Mouse (Mus musculus): ENCODE measurements around the gene Rbpjl. TPM values are rescaled to one million over a fixed set of nuclear protein-coding genes. Genes with fewer than 3 reads are reported as not detected.

The Rbpjl gene
- polyA plus RNA-seq, 1 experiment from 2014 or later, result 45.2 TPM

Small RNAs within 50 kb of the gene (microRNA-seq; reads per million reads assigned to microRNA genes)
- gene Mir7678, result not detected

Other genes starting within 250 kb of the Rbpjl start
- 0.14 and 0.29 TPM in 2 replicates for gene Kcns1, start 232.0 kb upstream of the Rbpjl start, polyA plus RNA-seq (2015; fragmentation: Nextera tagmentation; extraction: Ambion mirVana)
- 11.0 and 27.7 TPM in 2 replicates for gene Wfdc5, start 220.4 kb upstream of the Rbpjl start, polyA plus RNA-seq (2015; fragmentation: Nextera tagmentation; extraction: Ambion mirVana)
- 0.31 TPM in 1 of 2 replicates, not detected in the other for gene Wfdc12, start 212.5 kb upstream of the Rbpjl start, polyA plus RNA-seq (2015; fragmentation: Nextera tagmentation; extraction: Ambion mirVana)
- gene Wfdc15a, start 203.0 kb upstream of the Rbpjl start, polyA plus RNA-seq (2015; fragmentation: Nextera tagmentation; extraction: Ambion mirVana), result not detected in 2 replicates
- 56.1 and 65.1 TPM in 2 replicates for gene Wfdc15b, start 181.5 kb upstream of the Rbpjl start, polyA plus RNA-seq (2015; fragmentation: Nextera tagmentation; extraction: Ambion mirVana)
- gene Svs2, start 164.7 kb upstream of the Rbpjl start, polyA plus RNA-seq (2015; fragmentation: Nextera tagmentation; extraction: Ambion mirVana), result not detected in 2 replicates
- gene Svs3b, start 146.5 kb upstream of the Rbpjl start, polyA plus RNA-seq (2015; fragmentation: Nextera tagmentation; extraction: Ambion mirVana), result not detected in 2 replicates
- not detected in 2 replicates for gene Svs4, start 124.7 kb upstream of the Rbpjl start, polyA plus RNA-seq (2015; fragmentation: Nextera tagmentation; extraction: Ambion mirVana)
- gene Svs3a, start 113.9 kb upstream of the Rbpjl start, polyA plus RNA-seq (2015; fragmentation: Nextera tagmentation; extraction: Ambion mirVana), result not detected in 2 replicates
- gene Svs6, start 86.4 kb upstream of the Rbpjl start, polyA plus RNA-seq (2015; fragmentation: Nextera tagmentation; extraction: Ambion mirVana), result not detected in 2 replicates
- gene Svs5, start 70.4 kb upstream of the Rbpjl start, polyA plus RNA-seq (2015; fragmentation: Nextera tagmentation; extraction: Ambion mirVana), result not detected in 2 replicates
- gene Slpi, start 14.0 kb upstream of the Rbpjl start, polyA plus RNA-seq (2015; fragmentation: Nextera tagmentation; extraction: Ambion mirVana), result 35.5 and 46.1 TPM in 2 replicates
- gene Matn4, start 2.0 kb downstream of the Rbpjl start, polyA plus RNA-seq (2015; fragmentation: Nextera tagmentation; extraction: Ambion mirVana), result 6.4 and 8.9 TPM in 2 replicates
- 150 and 173 TPM in 2 replicates for gene Sdc4, start 40.7 kb downstream of the Rbpjl start, polyA plus RNA-seq (2015; fragmentation: Nextera tagmentation; extraction: Ambion mirVana)
- gene Sys1, start 53.8 kb downstream of the Rbpjl start, polyA plus RNA-seq (2015; fragmentation: Nextera tagmentation; extraction: Ambion mirVana), result 48.1 and 49.4 TPM in 2 replicates
- gene Gm20458, start 57.8 kb downstream of the Rbpjl start, polyA plus RNA-seq (2015; fragmentation: Nextera tagmentation; extraction: Ambion mirVana), result 17.2 and 19.2 TPM in 2 replicates
- not detected in 2 replicates for gene Trp53tg5, start 70.6 kb downstream of the Rbpjl start, polyA plus RNA-seq (2015; fragmentation: Nextera tagmentation; extraction: Ambion mirVana)
- 12.1 and 21.3 TPM in 2 replicates for gene Dbndd2, start 83.0 kb downstream of the Rbpjl start, polyA plus RNA-seq (2015; fragmentation: Nextera tagmentation; extraction: Ambion mirVana)
- gene Pigt, start 94.4 kb downstream of the Rbpjl start, polyA plus RNA-seq (2015; fragmentation: Nextera tagmentation; extraction: Ambion mirVana), result 69.6 and 72.9 TPM in 2 replicates
- 155 and 197 TPM in 2 replicates for gene Wfdc2, start 159.3 kb downstream of the Rbpjl start, polyA plus RNA-seq (2015; fragmentation: Nextera tagmentation; extraction: Ambion mirVana)
- not detected in 2 replicates for gene Spint3, start 170.3 kb downstream of the Rbpjl start, polyA plus RNA-seq (2015; fragmentation: Nextera tagmentation; extraction: Ambion mirVana)
- 1.3 and 2.2 TPM in 2 replicates for gene Wfdc6a, start 182.3 kb downstream of the Rbpjl start, polyA plus RNA-seq (2015; fragmentation: Nextera tagmentation; extraction: Ambion mirVana)
- not detected in 2 replicates for gene Eppin, start 190.5 kb downstream of the Rbpjl start, polyA plus RNA-seq (2015; fragmentation: Nextera tagmentation; extraction: Ambion mirVana)
- not detected in 2 replicates for gene Wfdc6b, start 210.4 kb downstream of the Rbpjl start, polyA plus RNA-seq (2015; fragmentation: Nextera tagmentation; extraction: Ambion mirVana)
- not detected in 2 replicates for gene Wfdc8, start 210.5 kb downstream of the Rbpjl start, polyA plus RNA-seq (2015; fragmentation: Nextera tagmentation; extraction: Ambion mirVana)
- not detected in 2 replicates for gene Wfdc16, start 235.7 kb downstream of the Rbpjl start, polyA plus RNA-seq (2015; fragmentation: Nextera tagmentation; extraction: Ambion mirVana)